Comparison of ENCODE assay signal across 24 mouse cellular contexts in genomic region chr15:88680931-88681330, GRCm38 (mm10). TPM values are rescaled to one million over a fixed set of nuclear protein-coding genes. Genes with fewer than 3 reads are reported as not detected.
DNase-seq lines count a peak whose midpoint lies in the region; ATAC-seq and TF ChIP-seq lines count a peak whose summit lies in the region.
"Had no signal": no experiment of that assay in that cellular context is flagged by ENCODE, and none has a peak within 500 bp of the region (broad histone marks: within the 10 kb centered on the region; RNA-seq: fewer than 3 reads in every experiment).

No protein-coding gene starts in this region.

- TF ChIP-seq POLR2A in kidney, adult 2 months (IDR thresholded peaks at IDR 0.05; ENCODE audit: low read depth, low read length), result no peak

- no peak overlapping the region for H3K27ac ChIP-seq in kidney, adult 2 months (ENCODE audit: insufficient read depth, low read depth, low read length)
- H3K27ac ChIP-seq: embryonic facial prominence, embryonic 13.5 days; hindbrain, embryonic 14.5 days; neural tube, embryonic 13.5 days had no signal

- H3K27me3 ChIP-seq in kidney, adult 2 months (replicated peaks; ENCODE audit: control insufficient read depth, insufficient read depth, low read length), result no peaks in the 10 kb centered on the region
- H3K27me3 ChIP-seq: embryonic facial prominence, embryonic 13.5 days; neural tube, embryonic 13.5 days had no signal

- no peaks in the 10 kb centered on the region for H3K36me3 ChIP-seq in kidney, adult 2 months (ENCODE audit: control insufficient read depth, insufficient read depth, low read length)

- TF ChIP-seq CTCF in kidney, adult 2 months (conservative IDR thresholded peaks at IDR 0.05; ENCODE audit: insufficient read depth, insufficient read length, low read depth, low read length), result no peak

- no peaks in the 10 kb centered on the region for H3K4me1 ChIP-seq in kidney, adult 2 months (ENCODE audit: control insufficient read depth, insufficient read depth, low read length)
- H3K4me1 ChIP-seq: embryonic facial prominence, embryonic 13.5 days had no signal

- H3K4me3 ChIP-seq in kidney, adult 2 months (ENCODE audit: insufficient read depth, low read depth, low read length), result no peak overlapping the region
- H3K4me3 ChIP-seq: embryonic facial prominence, embryonic 13.5 days; megakaryocyte, embryonic 14.5 days; myocyte; neural tube, embryonic 13.5 days had no signal

- no peak for ATAC-seq in cerebellum, adult (ENCODE audit: insufficient number of reproducible peaks, low FRiP score, low TSS enrichment)
- 0 out of 2 replicates have a peak, but pooled peaks have one; percentile 15 for ATAC-seq in granulocyte monocyte progenitor cell, adult 5-6 weeks (replicated peaks; ENCODE audit: poor library complexity, severe bottlenecking)
- ATAC-seq: forebrain, postnatal 0 days; liver, postnatal 0 days had no signal

- intact Hi-C loops in left cerebral cortex, postnatal 4 days (cut with DNase I), result no loop called here
- intact Hi-C loops in left cerebral cortex, postnatal 10 days (cut with DNase I), result no loop called here

- WGBS in kidney, adult 2 months, result 64% methylated on average over 5 of the region's 5 CpGs

- DNase-seq in adrenal gland, postnatal 10 days, result peak; percentile 36
- no peak for DNase-seq in adrenal gland, postnatal 25 days
- DNase-seq in cerebellum, postnatal 14 days, result peak; percentile 70 to 79
- peak; percentile 24 for DNase-seq in left cerebral cortex, postnatal 4 days
- no peak for DNase-seq in left cerebral cortex, postnatal 10 days (ENCODE audit: extremely low spot score in 1 of 2, low spot score in 2 of 2)
- no peak for DNase-seq in kidney, adult 2 months
- DNase-seq: embryo, embryonic 11 days; forebrain, postnatal 0 days; gastrocnemius, postnatal 14 days; heart, postnatal 36 days; kidney, adult 8-10 months; kidney, postnatal 10 days; liver, postnatal 0 days; lung, postnatal 36 days; midbrain, embryonic 14.5 days; retina, postnatal 1 day; thymus, postnatal 14 days had no signal

RNA-seq across cellular contexts. Expression of gene Brd1, which starts 53.1 kb away (rescaled TPM):
- total RNA-seq in adrenal gland, postnatal 10 days (2021), result 10 to 100 TPM; 46.4 to 46.9 TPM
- 51.6 and 68.7 TPM in 2 replicates for total RNA-seq in adrenal gland, postnatal 25 days (2021)
- total RNA-seq in left cerebral cortex, postnatal 4 days (2021), result 10 to 100 TPM; 60.3 to 66.5 TPM
- 10 to 100 TPM; 47.7 to 48.7 TPM for total RNA-seq in left cerebral cortex, postnatal 10 days (2021)
- total RNA-seq in granulocyte monocyte progenitor cell, adult 5-6 weeks (2014; fragmentation: Nextera tagmentation), result 40.9 and 53.1 TPM in 2 replicates
- 51.7 and 52.5 TPM in 2 replicates for total RNA-seq in granulocyte monocyte progenitor cell, adult 5-6 weeks (2017)
- 11.0 and 11.6 TPM in 2 replicates for polyA plus RNA-seq in kidney, adult 2 months (2012; rRNA removed)

Comparison
In these comparisons a context has a peak if more than half of its experiments do, and no peak if none do; other contexts are left out.
1. DNase-seq: peak in adrenal gland, postnatal 10 days (single experiment), cerebellum, postnatal 14 days (2 of 2) and left cerebral cortex, postnatal 4 days (single experiment); none in adrenal gland, postnatal 25 days (single experiment), left cerebral cortex, postnatal 10 days (0 of 2) and kidney, adult 2 months (single experiment).